Mouse (Mus musculus) liver (tissue): ENCODE data around the gene Tatdn2.
A peak's percentile ranks its signal among the peaks of the same experiment; 100 is the strongest.

Experiments used
- DNase-seq: peaks from one replicate; pipeline ENCODE4 v3.0.0-alpha.2; 2020; ENCODE audit warnings: mixed read lengths

The Tatdn2 gene

DNA sequence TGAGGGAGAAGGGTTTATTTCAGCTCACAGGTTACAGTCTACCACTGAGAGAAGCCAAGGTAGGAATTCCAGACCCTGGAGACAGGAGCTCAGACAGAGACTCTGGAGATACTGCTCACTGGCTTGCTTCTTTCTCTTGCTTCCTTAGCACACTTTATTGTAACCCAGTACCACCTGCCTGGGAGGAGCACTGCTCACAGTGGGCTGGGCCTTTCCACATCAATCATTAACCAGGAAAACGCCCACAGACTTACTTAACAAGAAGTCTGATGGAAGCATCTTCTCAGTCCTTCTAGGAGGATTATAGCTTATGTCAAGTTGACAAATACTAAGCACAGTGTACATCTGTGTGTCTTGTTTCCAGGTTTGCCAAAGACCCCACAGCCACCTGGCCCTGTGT, 17.9 kb downstream of the Tatdn2 start:
- DNase-seq, result no peak

DNA sequence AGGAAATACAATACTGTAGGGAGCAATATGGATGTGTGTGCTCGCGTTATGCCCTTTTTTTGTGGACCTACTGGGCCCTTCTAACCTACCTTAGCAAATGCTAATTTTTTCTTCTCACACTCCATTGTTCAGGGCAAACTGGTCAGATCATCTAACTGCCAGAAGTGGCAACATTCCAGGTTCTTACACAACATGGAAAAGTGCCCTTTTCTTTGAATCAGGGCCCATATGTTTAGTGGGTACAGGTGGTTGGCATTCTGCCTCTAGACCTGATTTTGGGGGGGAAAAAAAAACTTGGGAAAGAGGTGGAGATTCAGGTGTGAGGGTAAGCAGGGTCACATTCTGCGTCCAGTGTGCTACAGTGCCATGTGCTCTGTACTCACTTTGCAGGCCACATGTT, 20.7 kb downstream of the Tatdn2 start:
- DNase-seq, result no peak

DNA sequence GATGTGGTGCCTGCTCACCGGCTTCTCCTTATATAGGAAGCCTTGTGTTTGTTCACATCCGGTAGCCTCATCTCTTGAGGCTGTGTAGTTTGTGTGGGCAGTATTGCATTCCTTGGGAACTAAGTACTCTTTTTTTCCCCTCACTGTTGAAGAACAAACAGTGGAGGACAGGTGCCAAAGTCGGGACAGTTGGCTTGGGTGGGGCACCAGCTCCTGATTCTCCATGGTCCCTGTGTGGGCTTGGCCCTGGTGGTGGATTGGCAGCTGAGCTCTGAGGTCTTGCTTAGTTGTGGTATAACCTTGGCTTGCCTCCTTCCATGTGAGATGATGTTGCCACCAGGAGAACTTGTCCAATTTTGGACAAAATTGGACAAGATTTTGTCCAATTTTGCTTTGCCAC, 23.0 kb downstream of the Tatdn2 start, which contains the start of gene Ghrl:
Ghrl (minus strand) TSS at position 3 of the 400 bp plus-strand sequence.
- DNase-seq, result no peak

- peak; percentile 27 for DNase-seq
Measured at GRCm38 (mm10) chr6:113721061-113721460, 24.2 kb downstream of the Tatdn2 start.

GRCm38 (mm10) chr6:113728181-113728580, 31.3 kb downstream of the Tatdn2 start:
- DNase-seq, result no peak

DNA sequence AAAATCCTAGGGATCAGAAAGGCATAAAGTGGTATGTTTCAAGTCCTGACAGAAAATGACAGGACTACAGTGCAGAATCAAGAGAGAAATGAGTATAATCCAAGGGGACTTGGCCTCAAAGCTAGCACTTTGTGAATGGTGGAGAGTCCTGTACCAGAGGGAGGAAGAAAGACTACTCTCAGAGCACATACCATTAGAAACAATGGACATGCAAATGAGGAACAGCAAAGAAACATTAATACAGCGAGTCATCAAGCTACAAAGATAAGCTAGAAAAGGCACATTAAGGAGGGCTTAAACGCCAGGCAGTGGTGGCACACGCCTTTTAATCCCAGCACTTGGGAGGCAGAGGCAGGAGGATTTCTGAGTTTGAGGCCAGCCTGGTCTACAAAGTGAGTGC, 34.4 kb downstream of the Tatdn2 start:
- DNase-seq, result no peak

DNA sequence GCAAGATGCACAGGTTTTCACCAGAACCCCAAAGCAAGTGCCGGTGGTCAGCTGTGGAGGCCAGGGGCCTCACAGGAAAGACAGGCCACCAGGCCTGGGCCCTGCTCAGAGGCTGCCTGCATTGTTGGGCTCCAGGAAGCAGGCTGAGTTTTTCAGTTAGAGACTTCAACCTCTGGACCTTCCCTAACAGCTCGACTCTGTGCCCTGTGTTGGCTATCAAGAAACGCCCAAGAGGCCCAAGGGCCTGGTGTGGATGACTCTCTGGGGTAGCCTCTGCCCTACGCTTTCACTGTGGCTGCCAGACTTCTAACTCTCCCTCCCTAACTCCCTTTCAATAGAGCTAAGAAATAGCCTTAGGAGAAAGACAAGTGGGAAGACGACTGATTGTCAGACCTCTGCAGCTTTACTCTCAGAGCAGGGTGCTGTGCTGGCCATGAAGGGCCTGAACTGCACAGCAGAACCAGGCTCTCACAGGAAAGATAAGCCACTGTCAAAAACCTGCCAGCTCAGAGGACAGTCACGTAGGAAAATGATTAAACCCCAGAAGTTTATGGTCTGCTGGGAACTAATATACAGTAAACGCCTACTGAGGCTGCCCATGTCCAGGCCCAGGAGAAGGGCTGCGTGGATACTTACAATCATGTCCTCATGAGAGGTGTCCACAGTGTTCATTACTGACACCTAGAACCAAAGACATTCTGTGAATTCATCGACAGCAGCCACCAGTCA, 40.6 kb downstream of the Tatdn2 start:
- DNase-seq, result no peak

DNA sequence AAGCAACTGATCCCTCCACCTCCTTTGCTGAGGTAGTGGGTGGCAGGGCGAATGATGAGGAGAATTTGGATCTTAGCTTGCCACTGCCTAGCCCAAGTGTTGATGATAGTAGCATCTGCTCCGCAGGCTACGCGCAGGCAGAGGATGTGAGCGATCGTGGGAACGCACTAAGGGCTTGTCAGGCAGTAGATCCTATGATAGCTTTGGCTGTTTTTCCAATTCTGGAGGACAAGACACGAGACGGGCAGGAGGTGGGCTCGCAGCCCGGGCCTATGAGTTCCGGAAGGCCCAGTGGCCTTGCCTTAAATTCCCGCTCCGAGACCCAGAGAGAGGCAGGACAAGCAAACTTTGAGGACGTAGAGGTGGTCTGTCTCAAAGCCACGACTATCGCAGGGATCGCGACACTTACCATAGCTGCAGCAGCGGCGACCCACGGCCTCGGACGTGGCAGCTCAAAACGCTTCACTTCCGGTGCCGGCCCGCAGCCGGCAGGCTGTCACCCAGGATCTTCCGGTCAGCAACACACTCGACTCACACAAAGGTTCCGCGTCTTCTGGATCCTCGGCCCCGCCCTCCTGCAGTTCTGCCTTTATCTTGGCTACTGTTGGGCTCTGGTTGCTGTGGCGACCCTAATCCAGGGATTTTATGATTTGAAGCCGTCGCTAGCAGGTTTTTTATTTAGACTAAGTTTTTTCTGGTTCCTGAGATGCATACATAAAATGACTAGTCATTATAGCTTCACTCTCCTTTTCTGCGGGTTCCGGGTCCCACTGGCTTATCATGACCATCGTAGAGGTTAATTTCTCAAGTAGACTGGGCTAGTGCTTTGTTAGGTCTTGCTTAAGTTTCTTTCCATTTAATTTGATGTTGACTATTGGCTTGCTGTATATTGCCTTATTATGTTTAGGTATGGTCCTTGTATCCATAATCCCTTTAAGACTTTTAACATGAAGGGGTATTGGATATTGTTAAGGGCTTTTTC, 43.7 kb downstream of the Tatdn2 start, which contains the start of gene Sec13:
Sec13 (minus strand) TSS at position 508 of the 982 bp plus-strand sequence.
- DNase-seq, result peak; percentile 85

- DNase-seq, result no peak
Measured at GRCm38 (mm10) chr6:113741425-113741824, 44.6 kb downstream of the Tatdn2 start.

DNA sequence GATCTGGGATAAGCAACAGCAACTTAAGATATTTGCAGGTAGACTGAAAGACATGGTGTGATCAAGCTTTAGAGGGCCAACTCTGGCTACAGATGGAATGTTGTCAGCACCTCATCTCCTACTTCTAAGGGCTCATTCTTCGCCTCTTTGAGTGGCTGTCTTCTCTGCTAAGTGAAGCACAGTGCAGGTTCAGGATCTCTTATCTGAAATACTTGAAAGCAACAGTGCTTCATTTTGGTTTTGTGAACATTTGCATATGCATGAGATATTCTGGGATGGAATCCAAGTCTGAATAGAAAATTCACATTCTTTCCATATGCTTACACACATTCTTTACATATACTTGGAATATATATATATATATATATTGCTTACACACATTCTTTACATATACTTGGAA, 45.5 kb downstream of the Tatdn2 start:
- DNase-seq, result no peak

- no peak for DNase-seq
Measured at GRCm38 (mm10) chr6:113743111-113743510, 46.3 kb downstream of the Tatdn2 start.

- DNase-seq, result no peak
Measured at GRCm38 (mm10) chr6:113745117-113745516, 48.3 kb downstream of the Tatdn2 start.

- no peak for DNase-seq
Measured at GRCm38 (mm10) chr6:113747284-113747683, 50.4 kb downstream of the Tatdn2 start.

- DNase-seq, result no peak
Measured at GRCm38 (mm10) chr6:113748351-113748750, 51.5 kb downstream of the Tatdn2 start.

DNA sequence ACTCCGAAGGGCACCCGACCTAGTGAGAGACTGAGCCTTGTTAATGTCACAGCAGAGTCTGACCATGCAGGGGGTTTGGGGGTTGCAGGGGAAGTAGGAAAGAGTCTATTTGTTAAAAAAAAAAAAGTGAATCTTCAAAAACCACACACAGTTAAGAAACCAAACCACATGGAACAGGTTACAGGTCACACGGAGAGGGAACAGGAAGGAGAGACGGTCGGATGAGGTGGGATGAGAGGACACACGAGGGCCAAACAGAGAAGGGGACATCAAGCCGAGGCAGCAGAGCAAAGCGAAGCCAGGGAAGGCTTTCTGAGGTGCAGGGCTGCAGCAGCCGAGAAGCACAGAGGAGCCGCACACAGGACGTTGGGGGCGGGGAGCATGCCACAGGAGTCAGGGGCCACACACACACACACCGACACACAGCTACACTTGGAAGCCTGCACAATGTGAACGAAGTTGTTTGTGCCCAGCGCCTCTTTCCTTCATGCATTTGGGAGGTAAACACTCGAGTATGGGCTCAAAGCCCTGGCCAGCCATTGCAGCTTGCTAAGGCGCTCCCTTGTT, 52.4 kb downstream of the Tatdn2 start:
- no peak for DNase-seq
